Mouse (Mus musculus) spleen, adult 2 months (tissue): ENCODE results near the gene Mrpl1.

Experiments
- CTCF ChIP-seq: fragments of 200-500 bp; IDR thresholded peaks from 2 replicates; pipeline ENCODE4 v1.5.1; 2011; ENCODE audit warnings: mild to moderate bottlenecking, inconsistent platforms; ENCODE audit not compliant: insufficient read depth, insufficient read length, insufficient replicate concordance; ENCODE audit errors: extremely low read depth
- POLR2A ChIP-seq: fragments of 200-500 bp; IDR thresholded peaks from 2 replicates; pipeline ENCODE4 v1.6.1; 2011; ENCODE audit warnings: low read depth, low read length, inconsistent platforms

GRCm38 (mm10) chr5:96258210-96258609 lies 48.9 kb downstream of the Mrpl1 start:
- no peak for TF ChIP-seq CTCF
- no peak for TF ChIP-seq POLR2A
